Mouse (Mus musculus): ENCODE data around the gene Pnma3. TPM values are rescaled to one million over a fixed set of nuclear protein-coding genes. Genes with fewer than 3 reads are reported as not detected.
A peak's percentile ranks its signal among the peaks of the same experiment; 100 is the strongest.
"Not testable (repeated sequence)": the region's sequence is repeated elsewhere in the genome, so short reads cannot be mapped to it uniquely, and the experiment has no call there.

Pnma3 gene
- total RNA-seq (2022): under 1 TPM; 0.20 to 1.00 (median 0.65) TPM

- DNase-seq: no peak
Observed at GRCm38 (mm10) chrX:73064415-73064793, at the start of gene Pnma3. Pnma3 (plus strand) TSS chrX:73064787.

DNA sequence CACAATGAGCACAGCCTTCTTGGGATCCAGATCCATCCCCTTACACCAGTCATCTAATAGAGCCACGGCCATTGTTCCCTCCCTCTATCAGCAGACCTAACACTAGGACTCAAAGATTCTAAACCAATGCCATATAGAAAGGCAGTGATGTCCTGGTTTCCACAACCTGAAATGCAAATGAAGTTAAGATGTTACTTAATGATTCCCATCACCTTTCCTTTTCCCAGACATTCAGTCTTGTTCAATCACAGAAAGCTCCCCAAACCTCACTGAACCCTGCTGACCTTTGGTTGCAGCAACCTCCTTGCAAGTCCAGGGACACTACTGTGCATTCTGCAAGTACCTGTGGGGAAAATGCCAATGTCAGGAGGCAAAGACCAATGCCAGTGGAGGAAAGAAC, 27.6 kb upstream of the Pnma3 start, which contains the start of gene Pnma5:
Gene Pnma5, minus strand, starts transcription at position 101 of the 400 bp plus-strand sequence.
- no peak for DNase-seq

- no peak for DNase-seq
Observed at GRCm38 (mm10) chrX:73038831-73039230, 25.8 kb upstream of the Pnma3 start.

- DNase-seq: no peak
Observed at GRCm38 (mm10) chrX:73039666-73040065, 24.9 kb upstream of the Pnma3 start.

DNA sequence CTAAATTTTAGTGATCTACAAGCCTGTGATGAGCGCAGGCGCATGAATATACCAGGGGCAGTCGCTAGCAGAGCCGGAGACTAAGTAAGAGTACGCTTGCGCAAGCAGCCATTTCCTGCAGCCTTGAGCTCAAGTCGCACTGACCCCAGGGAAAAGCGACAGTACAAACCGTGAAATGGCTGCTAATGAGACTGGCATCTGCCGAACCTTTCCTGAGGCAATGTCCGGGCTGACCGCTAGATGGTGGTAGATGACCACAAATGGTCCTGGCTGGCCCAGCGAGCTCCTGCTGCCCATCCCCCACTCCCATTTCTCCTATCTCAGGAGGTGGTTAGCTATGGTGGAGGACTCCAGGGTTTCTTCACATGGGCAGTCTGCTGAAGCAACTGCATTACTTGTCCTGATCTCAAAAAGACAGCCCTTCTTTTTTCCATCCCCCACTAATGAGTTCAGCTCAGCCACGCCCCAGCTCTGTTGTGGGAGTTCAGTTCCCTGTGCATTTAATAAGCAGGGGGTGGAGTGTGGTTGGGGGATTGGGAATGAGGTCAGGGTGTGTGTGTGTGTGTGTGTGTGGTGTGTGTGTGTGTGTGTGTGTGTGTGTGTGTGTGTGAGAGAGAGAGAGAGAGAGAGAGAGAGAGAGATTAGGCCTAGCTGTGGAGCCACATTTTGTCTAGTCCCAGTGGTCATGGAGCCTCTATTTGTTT, 10.6 kb upstream of the Pnma3 start:
- peak; percentile 84 for DNase-seq

DNA sequence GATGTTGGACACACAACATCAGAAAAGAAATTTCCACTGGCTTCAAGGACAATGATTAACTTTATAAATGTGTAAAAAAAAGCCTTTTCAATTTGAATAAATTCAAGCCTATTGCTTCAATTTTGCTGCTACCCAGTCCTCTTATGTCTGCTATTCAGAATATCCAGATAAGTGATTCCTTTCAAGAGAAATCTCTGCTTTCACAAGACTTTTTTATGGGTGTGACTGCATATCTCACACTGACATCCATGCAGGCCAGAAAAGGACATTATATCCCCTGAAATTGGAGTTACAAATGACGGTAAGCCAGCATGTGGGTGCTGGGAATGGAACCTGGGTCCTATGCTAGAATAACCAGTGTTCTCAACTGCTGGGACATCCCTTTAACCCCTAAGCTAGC, 3.1 kb upstream of the Pnma3 start:
- DNase-seq: no peak

GRCm38 (mm10) chrX:73062323-73062722, 2.3 kb upstream of the Pnma3 start:
- no peak for DNase-seq

DNA sequence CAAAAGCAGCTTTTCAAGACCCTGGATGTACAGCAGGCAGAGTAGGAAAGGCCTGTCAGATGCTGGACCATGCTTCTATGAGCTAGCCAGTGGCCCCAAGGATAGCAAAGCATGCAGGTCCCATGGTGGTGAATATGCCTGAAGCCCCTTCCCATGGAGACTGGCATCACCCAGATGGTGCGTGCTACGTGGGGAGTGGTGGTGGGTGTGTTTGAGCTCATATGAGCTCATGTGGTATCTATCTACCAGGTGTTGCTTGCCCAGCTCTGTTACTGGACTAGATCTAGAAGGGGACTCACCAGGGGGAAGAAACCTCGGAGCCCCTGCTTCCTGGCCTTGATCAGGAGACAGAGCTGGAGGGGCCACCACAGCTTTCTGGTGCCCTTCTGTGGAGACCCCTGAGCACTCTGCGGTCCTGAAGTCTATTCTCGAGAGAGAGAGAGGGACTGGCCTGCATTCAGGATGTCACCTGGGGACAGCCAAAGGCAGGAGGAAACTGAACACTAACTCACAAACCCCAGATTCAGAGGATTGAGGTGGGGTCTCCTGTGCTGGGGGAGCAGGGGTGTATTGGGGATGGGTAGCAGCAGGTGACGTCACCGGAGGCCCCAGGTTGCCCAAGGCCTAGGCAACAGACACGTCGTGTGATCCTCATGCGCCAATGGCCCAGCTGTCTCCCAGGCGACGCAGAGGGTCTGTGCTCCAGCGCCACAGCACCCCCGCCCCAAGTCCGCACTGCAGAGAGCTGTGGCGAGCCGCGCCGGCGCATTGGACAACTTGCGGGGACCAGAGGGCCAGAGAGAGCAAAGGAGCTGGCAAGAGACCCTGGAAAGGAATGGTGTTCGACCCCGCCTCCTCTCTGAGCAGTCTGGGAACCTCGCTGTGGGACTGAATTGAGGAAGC, 824 bp upstream of the Pnma3 start:
- DNase-seq: no peak

DNA sequence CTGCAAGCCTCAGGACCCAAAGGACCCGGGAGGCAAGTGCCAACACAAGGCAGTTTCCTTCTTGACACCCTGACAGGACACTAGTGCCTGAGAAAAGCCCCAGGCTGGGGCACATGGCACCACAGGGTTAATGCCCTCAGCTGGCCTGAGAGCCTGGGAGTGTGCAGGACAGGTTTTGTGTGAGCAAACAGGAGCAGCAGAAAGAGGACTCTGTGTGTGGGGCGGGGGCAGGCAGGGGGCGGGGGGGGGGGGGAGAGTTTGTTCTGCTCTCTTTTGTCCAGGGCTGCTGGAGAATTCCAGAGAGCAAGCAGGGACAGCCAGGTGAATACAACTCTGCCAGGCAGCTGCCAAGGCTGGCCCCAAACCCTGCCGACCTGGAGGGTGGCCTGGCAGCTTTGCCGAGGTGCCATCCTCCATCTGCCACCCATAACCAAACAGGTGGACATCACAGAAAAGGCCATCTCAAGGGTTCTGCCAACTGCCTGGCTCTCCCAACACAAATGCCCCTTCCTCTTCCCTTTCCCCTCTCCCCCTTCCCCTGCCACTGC, 2.3 kb downstream of the Pnma3 start:
- not testable (repeated sequence) for DNase-seq

GRCm38 (mm10) chrX:73082267-73083055, 17.9 kb downstream of the Pnma3 start, which contains the start of gene Xlr4a:
Xlr4a (minus strand) TSS chrX:73082478.
- DNase-seq: not testable (repeated sequence)

- DNase-seq: not testable (repeated sequence)
Observed at GRCm38 (mm10) chrX:73096941-73097508, 32.4 kb downstream of the Pnma3 start, which contains the start of gene Xlr3a. Xlr3a (minus strand) TSS chrX:73097095.

GRCm38 (mm10) chrX:73116747-73117146, 52.2 kb downstream of the Pnma3 start, which contains the start of gene Gm14685:
Gm14685 (plus strand) TSS chrX:73117047.
- DNase-seq: not testable (repeated sequence)

Other genes with a start within 250 kb of the Pnma3 start
- gene Gabrq, start 239.6 kb upstream of the Pnma3 start, total RNA-seq (2022): under 1 TPM in 3 of 4 experiments, not detected in 1; 0.12 to 0.15 (median 0.13) TPM
- 10 to 100 TPM; 46.3 to 58.9 (median 52.7) TPM for gene Cetn2, start 146.4 kb upstream of the Pnma3 start, total RNA-seq (2022)
- 10 to 100 TPM; 28.4 to 40.3 (median 31.8) TPM for gene Nsdhl, start 146.2 kb upstream of the Pnma3 start, total RNA-seq (2022)
- gene Zfp185, start 77.4 kb upstream of the Pnma3 start, total RNA-seq (2022): 1 to 10 TPM; 1.6 to 3.2 (median 2.2) TPM
- under 1 TPM; 0.18 to 0.51 (median 0.42) TPM for gene Pnma5, start 27.7 kb upstream of the Pnma3 start, total RNA-seq (2022)
- 1 to 10 TPM in 3 of 4 experiments, under 1 TPM in 1; 0.20 to 9.6 (median 1.4) TPM for gene Xlr4a, start 17.7 kb downstream of the Pnma3 start, total RNA-seq (2022)
- gene Xlr3a, start 32.3 kb downstream of the Pnma3 start, total RNA-seq (2022): 1 to 10 TPM in 3 of 4 experiments, under 1 TPM in 1; 0.31 to 5.1 (median 3.3) TPM
- not detected for gene Gm14685, start 52.3 kb downstream of the Pnma3 start, total RNA-seq (2022)
- gene Xlr5b, start 84.0 kb downstream of the Pnma3 start, total RNA-seq (2022): not detected
- under 1 TPM in 1 of 4 experiments, not detected in 3; 0.13 TPM for gene DXBay18, start 84.7 kb downstream of the Pnma3 start, total RNA-seq (2022)
- gene Spin2d, start 112.2 kb downstream of the Pnma3 start, total RNA-seq (2022): not detected
- gene Xlr3b, start 127.4 kb downstream of the Pnma3 start, total RNA-seq (2022): 10 to 100 TPM in 2 of 4 experiments, 1 to 10 TPM in 2; 2.5 to 34.0 (median 13.8) TPM
- gene Xlr4b, start 149.5 kb downstream of the Pnma3 start, total RNA-seq (2022): 1 to 10 TPM in 2 of 4 experiments, not detected in 2; 1.9 to 2.6 TPM
- 10 to 100 TPM in 3 of 4 experiments, 1 to 10 TPM in 1; 9.7 to 11.8 (median 11.6) TPM for gene F8a, start 163.5 kb downstream of the Pnma3 start, total RNA-seq (2022)
- gene Xlr4c, start 178.3 kb downstream of the Pnma3 start, total RNA-seq (2022): 1 to 10 TPM in 2 of 4 experiments, not detected in 2; 1.4 to 5.8 TPM
- gene Xlr3c, start 200.6 kb downstream of the Pnma3 start, total RNA-seq (2022): not detected
- not detected for gene Xlr5a, start 228.2 kb downstream of the Pnma3 start, total RNA-seq (2022)
- gene Xlr5c, start 228.2 kb downstream of the Pnma3 start, total RNA-seq (2022): not detected

All from adrenal gland, adult 8-10 months (tissue).